Mouse (Mus musculus) spleen, adult 2 months (tissue): Measurements from ENCODE around the gene Flt3l. TPM values are rescaled to one million over a fixed set of nuclear protein-coding genes. Genes with fewer than 3 reads are reported as not detected.

ENCODE experiments used
- DNase-seq, 2 experiments: peaks; one replicate each; pipeline versions ENCODE4 v3.0.0 to v3.0.0-alpha.2; 2012 to 2021; ENCODE audit warnings: low spot score in 2 of 2, low read depth in 1 of 2
- H3K27ac ChIP-seq: fragments of 200-500 bp; 2 replicates; pipeline ENCODE4 v1.5.1; 2012; ENCODE audit warnings: low read length, inconsistent platforms; ENCODE audit not compliant: insufficient read depth
- H3K27me3 ChIP-seq: fragments of 200-500 bp; 2 replicates; pipeline ENCODE4 v1.6.1; 2012; ENCODE audit warnings: mild to moderate bottlenecking, moderate library complexity, low read length, inconsistent platforms; ENCODE audit not compliant: control insufficient read depth, insufficient read depth
- H3K36me3 ChIP-seq: fragments of 200-500 bp; 2 replicates; pipeline ENCODE4 v1.6.1; 2012; ENCODE audit warnings: mild to moderate bottlenecking, low read length, inconsistent platforms; ENCODE audit not compliant: control insufficient read depth, insufficient read depth
- H3K4me1 ChIP-seq: fragments of 200-500 bp; 2 replicates; pipeline ENCODE4 v1.6.1; 2011; ENCODE audit warnings: inconsistent platforms; ENCODE audit not compliant: control insufficient read depth, insufficient read depth, insufficient read length
- H3K4me3 ChIP-seq: fragments of 200-500 bp; 2 replicates; pipeline ENCODE4 v1.5.1; 2011; ENCODE audit warnings: mild to moderate bottlenecking, inconsistent platforms; ENCODE audit not compliant: insufficient read depth, insufficient read length; ENCODE audit errors: extremely low read depth
- CTCF ChIP-seq: fragments of 200-500 bp; IDR thresholded peaks from 2 replicates; pipeline ENCODE4 v1.5.1; 2011; ENCODE audit warnings: mild to moderate bottlenecking, inconsistent platforms; ENCODE audit not compliant: insufficient read depth, insufficient read length, insufficient replicate concordance; ENCODE audit errors: extremely low read depth
- POLR2A ChIP-seq: fragments of 200-500 bp; IDR thresholded peaks from 2 replicates; pipeline ENCODE4 v1.6.1; 2011; ENCODE audit warnings: low read depth, low read length, inconsistent platforms
- WGBS: fragments of 180-500 bp; shearing (Covaris S2); methylation state at CpG from one replicate; pipeline ENCODE4 v1.1.7; 2018; 5-methylcytosine and 5-hydroxymethylcytosine counted together
- polyA plus RNA-seq: library from polyadenylated mRNA; depleted of rRNA; stranded (reverse); fragments of >200 nt; gene quantifications from 2 replicates; pipeline ENCODE4 v1.2.3, GENCODE M21; 2012; rRNA removed

Flt3l gene
- 183 and 197 TPM in 2 replicates for polyA plus RNA-seq

DNA sequence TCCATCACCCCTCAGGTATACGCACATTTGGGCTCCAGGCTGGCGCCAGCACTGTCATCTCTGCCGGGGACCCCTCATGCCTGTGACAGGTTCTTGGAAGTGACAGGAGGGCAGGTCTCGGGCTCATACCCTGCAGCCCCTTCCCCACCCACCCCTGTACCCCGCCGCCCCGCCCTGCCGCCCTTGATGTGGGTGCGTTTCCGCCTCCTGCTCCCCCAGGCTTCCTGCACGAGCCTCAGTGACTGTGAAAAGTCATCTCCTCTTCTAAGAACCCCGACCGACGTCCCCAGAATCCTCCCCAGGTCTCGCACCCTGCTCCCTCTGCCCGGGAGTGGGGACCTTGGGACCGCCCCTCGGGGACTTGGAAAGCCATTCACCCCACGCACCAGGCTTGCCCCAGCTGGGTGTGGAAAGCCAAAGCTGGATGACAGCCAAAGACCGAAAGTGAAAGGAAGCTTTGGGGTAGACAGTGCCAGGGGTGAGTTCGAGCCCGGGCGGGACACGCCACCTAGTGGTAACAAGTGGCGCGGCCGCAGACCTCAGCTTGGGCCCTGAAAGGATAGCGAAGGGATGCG lies at the start of gene Flt3l, which contains the start of gene Gm45713:
Gene Flt3l (minus strand): TSS at position 440 of the 575 bp plus-strand sequence.
Gene Gm45713 (minus strand): TSS at position 239 of the 575 bp plus-strand sequence.
- Histone ChIP-seq H3K4me3 (peak within 1 kb of the TSS; percentile 84), H3K27ac (peak within 1 kb of the TSS; percentile 92), H3K27me3 (no peaks in the 10 kb centered on the region), H3K4me1 (peaks cover 5% of the 10 kb centered on the region; the same call in 1 of the 2 replicates), H3K36me3 (peaks cover 8% of the 10 kb centered on the region)
- WGBS = 1% methylated on average over 29 of the region's 29 CpGs
- peak; percentile 97 for TF ChIP-seq CTCF
- TF ChIP-seq POLR2A = no peak
- DNase-seq = peak; percentile 78 to 86

DNA sequence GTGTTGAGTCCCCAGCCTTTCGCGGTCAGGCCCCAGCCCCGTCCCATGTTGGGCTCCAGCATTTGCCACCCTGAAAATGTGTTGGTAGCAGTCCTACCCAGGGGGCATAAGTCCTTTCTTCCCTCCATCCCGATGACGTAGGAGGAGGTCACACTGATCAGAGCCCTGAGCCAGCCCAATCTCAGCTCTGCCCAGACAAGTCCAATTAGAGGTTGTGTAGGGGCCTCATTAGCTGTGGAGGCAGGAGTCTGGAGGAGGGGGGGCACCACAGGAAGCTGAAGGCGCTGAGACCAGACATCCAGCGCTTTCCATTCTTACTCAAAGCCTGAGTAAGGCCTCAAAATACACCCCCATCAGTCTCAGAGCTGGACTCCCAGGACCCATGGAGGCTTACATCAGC lies 49.7 kb upstream of the Flt3l start:
- H3K4me1 ChIP-seq = peaks cover 4% of the 10 kb centered on the region; the same call in 1 of the 2 replicates
- 79% methylated on average over 7 of the region's 7 CpGs for WGBS
- H3K27ac ChIP-seq = no peak overlapping the region
- no peak for TF ChIP-seq POLR2A
- TF ChIP-seq CTCF = no peak
- H3K36me3 ChIP-seq = no peaks in the 10 kb centered on the region
- DNase-seq = no peak
- H3K27me3 ChIP-seq = peaks cover 12% of the 10 kb centered on the region
- H3K4me3 ChIP-seq = no peak overlapping the region

DNA sequence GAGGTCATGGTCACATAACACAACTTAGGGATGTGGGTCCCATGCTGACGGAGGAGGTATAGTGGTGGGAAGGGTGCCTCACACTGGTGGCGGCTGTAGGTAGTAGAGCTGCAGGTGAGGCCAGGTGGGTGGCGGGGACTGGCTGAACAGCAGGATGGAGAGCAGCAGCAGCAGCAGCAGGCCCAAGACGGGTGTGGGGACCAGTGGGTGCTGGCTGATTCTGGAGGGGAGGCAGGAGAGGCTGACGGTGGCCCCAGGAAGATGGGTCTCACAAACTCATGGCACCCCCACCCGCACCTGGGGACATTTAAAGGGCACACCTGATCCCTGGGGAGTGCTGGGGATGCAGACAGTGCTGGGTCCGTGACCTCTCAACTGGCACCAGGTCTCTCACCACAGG lies 47.4 kb upstream of the Flt3l start:
- Histone ChIP-seq H3K4me1 (peaks cover 4% of the 10 kb centered on the region; the same call in 1 of the 2 replicates), H3K36me3 (no peaks in the 10 kb centered on the region), H3K27ac (no peak overlapping the region), H3K27me3 (peaks cover 14% of the 10 kb centered on the region), H3K4me3 (no peak overlapping the region)
- no peak for DNase-seq
- 85% methylated on average over 7 of the region's 7 CpGs for WGBS
- TF ChIP-seq POLR2A (no peak), CTCF (no peak)

DNA sequence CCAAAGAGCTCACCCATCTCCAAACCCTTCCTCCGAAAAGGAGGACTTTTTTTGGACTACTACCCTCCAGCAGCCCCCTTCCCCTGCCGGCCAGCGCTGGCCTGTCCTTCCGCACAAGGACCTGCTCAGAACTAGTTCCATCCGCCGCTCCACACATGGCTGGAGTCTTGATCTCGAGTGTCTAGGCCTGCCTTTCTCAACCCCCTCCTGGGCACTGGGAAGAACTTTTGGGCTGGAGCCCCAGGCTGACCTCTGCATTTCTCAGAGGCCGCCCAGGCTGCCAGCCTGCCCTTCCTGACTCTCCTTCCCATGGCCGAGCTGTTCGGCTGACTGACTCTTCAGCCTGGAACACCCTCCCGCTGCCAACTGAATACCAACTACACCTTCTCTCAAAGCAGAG lies 46.4 kb upstream of the Flt3l start:
- DNase-seq = no peak
- H3K27ac ChIP-seq = no peak overlapping the region
- no peaks in the 10 kb centered on the region for H3K36me3 ChIP-seq
- TF ChIP-seq CTCF = no peak
- TF ChIP-seq POLR2A = no peak
- 16% methylated on average over 11 of the region's 11 CpGs for WGBS
- peaks cover 4% of the 10 kb centered on the region; the same call in 1 of the 2 replicates for H3K4me1 ChIP-seq
- peak overlapping the region; percentile 38; the same call in 1 of the 2 replicates for H3K4me3 ChIP-seq
- H3K27me3 ChIP-seq = peaks cover 17% of the 10 kb centered on the region

DNA sequence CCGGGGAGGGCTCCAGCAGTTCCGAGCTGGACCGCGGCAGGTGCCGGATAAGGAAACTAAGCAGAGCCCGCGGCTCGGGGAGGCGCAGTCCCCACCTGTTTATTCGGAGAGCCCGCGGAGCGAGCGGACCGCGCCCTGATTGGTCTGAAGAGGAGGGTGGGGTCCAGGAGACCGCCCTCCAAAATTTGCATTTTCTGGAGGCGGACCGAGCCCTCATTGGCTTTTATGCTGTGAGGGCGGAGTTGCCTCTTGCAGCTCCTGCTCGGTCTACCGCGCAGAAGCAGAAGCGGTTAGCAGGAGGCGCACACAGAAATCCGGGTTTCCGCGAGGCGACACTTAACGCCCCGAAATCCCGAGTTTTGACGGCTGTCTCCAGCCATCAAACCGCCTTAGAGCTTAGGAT lies 46.0 kb upstream of the Flt3l start:
- Histone ChIP-seq H3K4me1 (peaks cover 4% of the 10 kb centered on the region; the same call in 1 of the 2 replicates), H3K4me3 (peak overlapping the region; percentile 38; the same call in 1 of the 2 replicates), H3K27me3 (peaks cover 21% of the 10 kb centered on the region), H3K27ac (no peak overlapping the region), H3K36me3 (no peaks in the 10 kb centered on the region)
- DNase-seq = peak; percentile 75 to 84
- WGBS = under 1% methylated on average over 34 of the region's 34 CpGs
- TF ChIP-seq CTCF (no peak), POLR2A (no peak)

DNA sequence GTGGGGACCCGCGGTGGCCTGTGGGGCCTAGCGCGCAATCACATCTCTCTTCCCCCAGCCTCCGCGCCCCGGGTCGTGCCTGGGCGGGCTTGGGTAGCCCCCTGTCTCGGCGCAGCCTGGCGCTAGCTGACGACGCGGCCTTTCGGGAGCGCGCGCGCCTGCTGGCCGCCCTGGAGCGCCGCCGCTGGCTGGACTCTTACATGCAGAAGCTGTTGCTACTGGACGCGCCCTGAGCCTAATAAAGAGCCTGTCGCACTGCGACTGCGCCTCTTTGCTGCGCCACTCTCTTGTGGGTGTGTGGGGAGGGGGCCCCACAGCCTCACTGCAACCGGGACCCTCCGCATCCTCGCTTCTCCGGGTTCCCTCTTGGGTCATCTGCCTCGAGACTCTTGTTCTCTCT lies 45.3 kb upstream of the Flt3l start:
- peaks cover 24% of the 10 kb centered on the region for H3K27me3 ChIP-seq
- TF ChIP-seq CTCF (no peak), POLR2A (no peak)
- no peak for DNase-seq
- no peak overlapping the region for H3K4me3 ChIP-seq
- H3K27ac ChIP-seq = no peak overlapping the region
- 11% methylated on average over 35 of the region's 35 CpGs for WGBS
- peaks cover 4% of the 10 kb centered on the region; the same call in 1 of the 2 replicates for H3K4me1 ChIP-seq
- no peaks in the 10 kb centered on the region for H3K36me3 ChIP-seq

DNA sequence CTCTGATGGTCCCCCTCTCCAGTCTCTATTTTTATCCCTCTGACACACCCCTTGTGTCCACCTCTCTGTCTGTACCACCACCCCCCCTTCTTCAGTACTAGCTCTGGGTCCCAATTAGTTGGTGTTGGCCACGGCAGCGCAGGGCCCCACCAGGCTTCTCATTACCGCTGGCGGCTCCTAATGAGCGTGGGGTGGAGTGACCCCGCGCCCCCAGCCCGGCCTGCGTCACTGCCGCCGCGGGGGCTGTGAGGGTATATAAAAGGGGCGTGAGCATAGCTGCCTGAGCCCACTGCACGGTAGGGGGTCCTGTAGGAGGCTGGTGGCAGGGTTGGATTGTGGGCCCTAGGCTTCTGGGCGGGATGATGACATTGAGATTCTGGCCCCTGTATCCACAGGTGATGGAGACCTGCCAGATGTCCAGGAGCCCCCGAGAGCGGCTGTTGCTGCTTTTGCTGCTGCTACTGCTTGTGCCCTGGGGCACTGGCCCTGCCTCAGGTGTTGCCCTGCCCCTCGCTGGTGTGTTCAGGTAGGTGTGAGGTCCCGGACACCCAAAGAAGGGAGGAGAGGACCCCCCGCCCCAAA lies 44.8 kb upstream of the Flt3l start, which contains the start of gene Pth2:
Gene Pth2 (plus strand): TSS at position 100 of the 582 bp plus-strand sequence.
- no peak for DNase-seq
- Histone ChIP-seq H3K27ac (no peak within 1 kb of the TSS), H3K4me1 (peaks cover 5% of the 10 kb centered on the region), H3K27me3 (peaks cover 28% of the 10 kb centered on the region), H3K4me3 (no peak within 1 kb of the TSS), H3K36me3 (no peaks in the 10 kb centered on the region)
- WGBS = 36% methylated on average over 20 of the region's 20 CpGs
- no peak for TF ChIP-seq POLR2A
- no peak for TF ChIP-seq CTCF
